In genomic region chr3:83984379-83984778, GRCm38 (mm10) we compare ENCODE assay signal across 15 mouse cellular contexts. TPM values are rescaled to one million over a fixed set of nuclear protein-coding genes. Genes with fewer than 3 reads are reported as not detected.
DNase-seq lines count a peak whose midpoint lies in the region; ATAC-seq lines count a peak whose summit lies in the region.
"Had no signal": no experiment of that assay in that cellular context is flagged by ENCODE, and none has a peak within 500 bp of the region (broad histone marks: within the 10 kb centered on the region; RNA-seq: fewer than 3 reads in every experiment).

No protein-coding gene starts in this region.

- H3K36me3 ChIP-seq in forebrain, embryonic 10.5 days (replicated peaks), result no peaks in the 10 kb centered on the region
- H3K36me3 ChIP-seq in hindbrain, embryonic 13.5 days, result no peaks in the 10 kb centered on the region

- intact Hi-C loops in heart, postnatal 25 days (cut with DNase I), result no loop called here

- no peak overlapping the region for H3K4me2 ChIP-seq in hindbrain, embryonic 13.5 days

- H3K27ac ChIP-seq in forebrain, embryonic 10.5 days, result peak overlapping the region; percentile 56
- peak overlapping the region; percentile 64 for H3K27ac ChIP-seq in hindbrain, embryonic 13.5 days
- H3K27ac ChIP-seq: heart, adult 2 months had no signal

- no peaks in the 10 kb centered on the region for H3K9me3 ChIP-seq in forebrain, embryonic 10.5 days
- no peaks in the 10 kb centered on the region for H3K9me3 ChIP-seq in hindbrain, embryonic 13.5 days

- H3K9ac ChIP-seq in hindbrain, embryonic 13.5 days, result no peak overlapping the region

- ATAC-seq in frontal cortex, adult (ENCODE audit: low TSS enrichment), result peak; percentile 17; the same call in 1 of the 2 replicates
- ATAC-seq in hindbrain, embryonic 13.5 days (ENCODE audit: low FRiP score), result no peak

- no peak for DNase-seq in frontal cortex, adult 2 months (ENCODE audit: extremely low spot score in 1 of 2, low spot score in 1 of 2)
- DNase-seq in CD4-positive, CD25-positive, alpha-beta regulatory T cell, adult 2 months (ENCODE audit: low read depth, low spot score), result peak; percentile 19
- no peak for DNase-seq in forebrain, embryonic 10.5 days (ENCODE audit: extremely low spot score, low spot score)
- no peak for DNase-seq in adrenal gland, postnatal 25 days
- no peak for DNase-seq in thymus, postnatal 0 days (ENCODE audit: low spot score)
- DNase-seq in heart, postnatal 25 days (ENCODE audit: low spot score), result no peak
- DNase-seq: adrenal gland, postnatal 14 days; cerebellum, postnatal 14 days; heart, adult 2 months; heart, postnatal 36 days; kidney, adult 8-10 months; lung, adult 2 months; thymus, postnatal 36 days had no signal

- H3K27me3 ChIP-seq in forebrain, embryonic 10.5 days (ENCODE audit: poor library complexity, severe bottlenecking), result no peaks in the 10 kb centered on the region
- no peaks in the 10 kb centered on the region for H3K27me3 ChIP-seq in hindbrain, embryonic 13.5 days

- WGBS in forebrain, embryonic 10.5 days, result 81% methylated on average over 4 of the region's 4 CpGs
- 39% methylated on average over 4 of the region's 4 CpGs for WGBS in hindbrain, embryonic 13.5 days

- H3K4me1 ChIP-seq in forebrain, embryonic 10.5 days, result peaks cover 98% of the 10 kb centered on the region
- peaks cover 84% of the 10 kb centered on the region for H3K4me1 ChIP-seq in hindbrain, embryonic 13.5 days (replicated peaks)

- no peak overlapping the region for H3K4me3 ChIP-seq in forebrain, embryonic 10.5 days
- no peak overlapping the region for H3K4me3 ChIP-seq in hindbrain, embryonic 13.5 days
- H3K4me3 ChIP-seq: heart, adult 2 months had no signal

RNA-seq across cellular contexts. Expression of gene Tmem131l, which starts 55.6 kb away (rescaled TPM):
- 25.2 and 25.6 TPM in 2 replicates for polyA plus RNA-seq in frontal cortex, adult 2 months (2012; rRNA removed)
- polyA plus RNA-seq in forebrain, embryonic 10.5 days (2016; fragmentation: Nextera tagmentation; extraction: Ambion mirVana), result 64.6 and 74.8 TPM in 2 replicates
- polyA plus RNA-seq in hindbrain, embryonic 13.5 days (2015; fragmentation: Nextera tagmentation; extraction: Ambion mirVana), result 66.6 and 75.8 TPM in 2 replicates
- total RNA-seq in adrenal gland, postnatal 25 days (2021), result 48.2 and 56.9 TPM in 2 replicates
- 126 and 132 TPM in 2 replicates for polyA plus RNA-seq in thymus, postnatal 0 days (2015; fragmentation: Nextera tagmentation; extraction: Ambion mirVana)
- total RNA-seq in heart, postnatal 25 days (2021), result 10 to 100 TPM; 19.4 to 20.8 TPM
